Mouse (Mus musculus): ENCODE measurements around the gene Hmbs. TPM values are rescaled to one million over a fixed set of nuclear protein-coding genes. Genes with fewer than 3 reads are reported as not detected.

The Hmbs gene
- polyA plus RNA-seq, 1 experiment from 2014 or later, result 103 TPM

GRCm38 (mm10) chr9:44318076-44318825 is 25.8 kb downstream of the Hmbs start:
- H3K4me3 ChIP-seq, result peak overlapping the region; percentile 97
- peak overlapping the region; percentile 96 for H3K9ac ChIP-seq
- WGBS, result 66% methylated on average over 5 of the region's 5 CpGs

GRCm38 (mm10) chr9:44317452-44317851 is 26.6 kb downstream of the Hmbs start:
- Histone ChIP-seq H3K9ac (no peak overlapping the region), H3K4me2 (replicated peaks) (no peak overlapping the region), H3K27ac (no peak overlapping the region), H3K9me3 (replicated peaks) (no peaks in the 10 kb centered on the region), H3K27me3 (no peaks in the 10 kb centered on the region), H3K4me1 (peaks cover 31% of the 10 kb centered on the region), H3K36me3 (peaks cover 44% of the 10 kb centered on the region), H3K4me3 (no peak overlapping the region)
- 70% methylated on average over 4 of the region's 4 CpGs for WGBS
- ATAC-seq (ENCODE audit: low FRiP score), result no peak

More at GRCm38 (mm10) chr9:44318076-44318825, 25.8 kb downstream of the Hmbs start:
- no peak for ATAC-seq (ENCODE audit: low FRiP score)
- Histone ChIP-seq H3K4me1 (peaks cover 31% of the 10 kb centered on the region), H3K4me2 (replicated peaks) (peak overlapping the region; percentile 95), H3K36me3 (peaks cover 38% of the 10 kb centered on the region), H3K27me3 (no peaks in the 10 kb centered on the region), H3K9me3 (replicated peaks) (no peaks in the 10 kb centered on the region), H3K27ac (no peak overlapping the region)

- 90% methylated on average over 18 of the region's 18 CpGs for WGBS
- ATAC-seq (ENCODE audit: low FRiP score), result no peak
- Histone ChIP-seq H3K27me3 (peaks cover 9% of the 10 kb centered on the region; the same call in 1 of the 2 replicates), H3K4me1 (peaks cover 38% of the 10 kb centered on the region), H3K4me2 (replicated peaks) (no peak overlapping the region), H3K27ac (no peak overlapping the region), H3K36me3 (peaks cover 49% of the 10 kb centered on the region), H3K9ac (no peak overlapping the region), H3K9me3 (replicated peaks) (no peaks in the 10 kb centered on the region), H3K4me3 (no peak overlapping the region)
These were observed 29.1 kb downstream of the Hmbs start for GRCm38 (mm10) chr9:44314910-44315309.

- Histone ChIP-seq H3K27me3 (peaks cover 9% of the 10 kb centered on the region; the same call in 1 of the 2 replicates), H3K9me3 (replicated peaks) (no peaks in the 10 kb centered on the region), H3K4me2 (replicated peaks) (no peak overlapping the region), H3K4me3 (no peak overlapping the region), H3K9ac (no peak overlapping the region), H3K27ac (no peak overlapping the region), H3K36me3 (peaks cover 49% of the 10 kb centered on the region), H3K4me1 (peaks cover 34% of the 10 kb centered on the region)
- 70% methylated on average over 4 of the region's 4 CpGs for WGBS
- no peak for ATAC-seq (ENCODE audit: low FRiP score)
These were observed 29.8 kb downstream of the Hmbs start for GRCm38 (mm10) chr9:44314257-44314547.

- 76% methylated on average over 19 of the region's 19 CpGs for whole genome bisulfite sequencing
- Histone ChIP-seq H3K27ac (no peak overlapping the region), H3K9me3 (replicated peaks) (no peaks in the 10 kb centered on the region), H3K4me3 (no peak overlapping the region), H3K4me2 (replicated peaks) (no peak overlapping the region), H3K27me3 (peaks cover 9% of the 10 kb centered on the region; the same call in 1 of the 2 replicates), H3K36me3 (peaks cover 49% of the 10 kb centered on the region), H3K4me1 (peaks cover 28% of the 10 kb centered on the region), H3K9ac (no peak overlapping the region)
- no peak for ATAC-seq (ENCODE audit: low FRiP score)
These were observed 30.4 kb downstream of the Hmbs start for GRCm38 (mm10) chr9:44313476-44314256.

GRCm38 (mm10) chr9:44311136-44312134 is 32.6 kb downstream of the Hmbs start:
- 8% methylated on average over 27 of the region's 27 CpGs for WGBS
- Histone ChIP-seq H3K9me3 (replicated peaks) (no peaks in the 10 kb centered on the region), H3K27me3 (peaks cover 9% of the 10 kb centered on the region; the same call in 1 of the 2 replicates), H3K27ac (no peak overlapping the region; the same call in 1 of the 2 replicates), H3K4me2 (replicated peaks) (no peak overlapping the region; the same call in 1 of the 2 replicates), H3K36me3 (peaks cover 43% of the 10 kb centered on the region), H3K4me3 (no peak overlapping the region), H3K9ac (no peak overlapping the region), H3K4me1 (0 out of 2 replicates have a peak, but pooled peaks cover 13% of the 10 kb centered on the region)
- ATAC-seq (ENCODE audit: low FRiP score), result peak; percentile 56; the same call in 1 of the 2 replicates

- H3K4me1 ChIP-seq, result 0 out of 2 replicates have a peak, but pooled peaks cover 13% of the 10 kb centered on the region
- H3K36me3 ChIP-seq, result peaks cover 37% of the 10 kb centered on the region
- H3K9me3 ChIP-seq (replicated peaks), result no peaks in the 10 kb centered on the region
- ATAC-seq (ENCODE audit: low FRiP score), result no peak
- H3K27me3 ChIP-seq, result peaks cover 9% of the 10 kb centered on the region; the same call in 1 of the 2 replicates
- H3K9ac ChIP-seq, result no peak overlapping the region
- no peak overlapping the region for H3K4me3 ChIP-seq
- no peak overlapping the region for H3K27ac ChIP-seq
- WGBS, result 26% methylated on average over 10 of the region's 10 CpGs
- no peak overlapping the region; the same call in 1 of the 2 replicates for H3K4me2 ChIP-seq (replicated peaks)
These were observed 33.3 kb downstream of the Hmbs start for GRCm38 (mm10) chr9:44310750-44311135.

- Histone ChIP-seq H3K36me3 (peaks cover 27% of the 10 kb centered on the region), H3K9me3 (replicated peaks) (no peaks in the 10 kb centered on the region), H3K27me3 (peaks cover 9% of the 10 kb centered on the region; the same call in 1 of the 2 replicates), H3K27ac (no peak overlapping the region), H3K4me2 (replicated peaks) (no peak overlapping the region), H3K4me1 (peaks cover 15% of the 10 kb centered on the region), H3K4me3 (no peak overlapping the region), H3K9ac (no peak overlapping the region)
- 68% methylated on average over 3 of the region's 3 CpGs for WGBS
- no peak for ATAC-seq (ENCODE audit: low FRiP score)
These were observed 34.3 kb downstream of the Hmbs start for GRCm38 (mm10) chr9:44309756-44310155.

- no peak overlapping the region for H3K4me2 ChIP-seq (replicated peaks)
- peaks cover 9% of the 10 kb centered on the region; the same call in 1 of the 2 replicates for H3K27me3 ChIP-seq
- peaks cover 20% of the 10 kb centered on the region for H3K4me1 ChIP-seq
- WGBS, result 92% methylated on average over 2 of the region's 2 CpGs
- H3K4me3 ChIP-seq, result no peak overlapping the region
- H3K9ac ChIP-seq, result no peak overlapping the region
- H3K9me3 ChIP-seq (replicated peaks), result no peaks in the 10 kb centered on the region
- ATAC-seq (ENCODE audit: low FRiP score), result no peak
- H3K27ac ChIP-seq, result no peak overlapping the region
- H3K36me3 ChIP-seq, result peaks cover 10% of the 10 kb centered on the region
These were observed 36.8 kb downstream of the Hmbs start for GRCm38 (mm10) chr9:44307248-44307647.

- Histone ChIP-seq H3K27me3 (peaks cover 6% of the 10 kb centered on the region; the same call in 1 of the 2 replicates), H3K9ac (no peak overlapping the region), H3K4me3 (no peak overlapping the region), H3K36me3 (peaks cover 16% of the 10 kb centered on the region), H3K27ac (no peak overlapping the region), H3K4me2 (replicated peaks) (no peak overlapping the region), H3K9me3 (replicated peaks) (no peaks in the 10 kb centered on the region), H3K4me1 (peaks cover 16% of the 10 kb centered on the region)
- WGBS, result 91% methylated on average over 6 of the region's 6 CpGs
- ATAC-seq (ENCODE audit: low FRiP score), result no peak
These were observed 37.5 kb downstream of the Hmbs start for GRCm38 (mm10) chr9:44306532-44306931.

- Histone ChIP-seq H3K4me2 (replicated peaks) (peak within 1 kb of the TSS; percentile 58), H3K4me3 (peak within 1 kb of the TSS; percentile 95), H3K9me3 (replicated peaks) (no peaks in the 10 kb centered on the region), H3K36me3 (peaks cover 20% of the 10 kb centered on the region), H3K27ac (peak within 1 kb of the TSS; percentile 84), H3K27me3 (no peaks in the 10 kb centered on the region), H3K4me1 (peaks cover 8% of the 10 kb centered on the region), H3K9ac (peak within 1 kb of the TSS; percentile 95)
- under 1% methylated on average over 52 of the region's 54 CpGs for WGBS
- ATAC-seq (ENCODE audit: low FRiP score), result peak; percentile 99
These were observed 38.5 kb downstream of the Hmbs start, which contains the start of gene Hinfp for GRCm38 (mm10) chr9:44305466-44306079. Gene Hinfp (minus strand): TSS chr9:44305671.
